Mouse (Mus musculus) liver, postnatal 0 days (tissue): Measurements from ENCODE around the gene Htr5a.

Experiments used
- CTCF ChIP-seq: sonication (generic); IDR thresholded peaks from 2 replicates; pipeline ENCODE4 v1.5.1; 2016; ENCODE audit warnings: antibody characterized with exemption, low read depth
- EP300 ChIP-seq: IDR thresholded peaks from 2 replicates; pipeline ENCODE4 v1.6.1; 2016; ENCODE audit warnings: antibody characterized with exemption, low read depth, mild to moderate bottlenecking

GRCm38 (mm10) chr5:27818840-27819672 lies 22.9 kb upstream of the Htr5a start:
- no peak for TF ChIP-seq EP300
- TF ChIP-seq CTCF = no peak
